Mouse (Mus musculus) testis, adult 2 months (tissue): Measurements from ENCODE around the gene AL731706.1.

Source experiments
- CTCF ChIP-seq: fragments of 200-500 bp; IDR thresholded peaks from 2 replicates; pipeline ENCODE4 v1.5.1; 2012; ENCODE audit warnings: low read depth, mild to moderate bottlenecking, inconsistent platforms, low read length, moderate library complexity; ENCODE audit not compliant: control insufficient read depth, insufficient read depth, insufficient replicate concordance
- POLR2A ChIP-seq: fragments of 200-500 bp; IDR thresholded peaks from 2 replicates; pipeline ENCODE4 v1.6.1; 2012; ENCODE audit warnings: low read depth, mild to moderate bottlenecking, inconsistent platforms, low read length, moderate library complexity; ENCODE audit not compliant: control insufficient read depth

DNA sequence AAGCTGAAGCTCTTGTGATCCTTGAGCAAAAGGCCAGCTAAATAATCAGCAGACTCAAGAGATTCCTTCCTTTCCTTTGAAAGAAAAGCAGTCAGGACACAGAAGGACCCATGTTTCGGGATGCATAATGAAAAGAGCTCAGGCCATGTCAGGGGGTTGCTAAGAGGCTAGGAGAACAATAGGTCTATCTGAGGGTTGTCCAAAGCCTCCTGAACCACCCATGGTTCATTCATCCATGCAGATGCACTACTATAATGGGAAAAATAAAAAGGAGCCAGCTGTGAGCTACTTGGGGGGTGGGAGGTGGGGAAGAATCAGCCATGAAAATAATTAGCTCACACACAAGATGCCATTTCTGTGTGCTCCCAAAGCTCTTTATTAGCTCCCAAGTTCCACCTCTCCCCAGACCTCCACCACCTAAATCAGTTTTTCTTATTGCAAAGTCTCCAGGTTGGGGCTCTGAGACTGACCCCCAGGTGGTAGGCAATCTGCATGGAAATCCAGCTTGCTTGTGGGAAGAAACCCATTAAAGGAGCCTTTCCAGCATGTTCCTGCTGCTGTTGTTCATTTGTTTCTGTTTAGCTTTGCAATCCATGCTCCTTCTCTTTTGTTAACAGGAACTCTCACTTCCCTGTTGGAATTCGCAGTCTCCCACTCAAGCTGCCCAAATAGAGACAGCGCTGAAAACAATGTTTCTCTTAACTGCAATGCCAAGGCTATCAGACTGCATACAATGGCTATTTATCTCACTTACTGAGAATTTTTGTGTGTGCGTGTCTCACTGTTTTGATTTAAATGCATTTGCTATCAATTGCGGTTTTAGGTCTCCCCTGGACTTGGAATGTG is 36.4 kb downstream of the AL731706.1 start:
- TF ChIP-seq CTCF (no peak), POLR2A (no peak)
